Comparison of ENCODE assay signal across 25 mouse cellular contexts in the genomic region with DNA sequence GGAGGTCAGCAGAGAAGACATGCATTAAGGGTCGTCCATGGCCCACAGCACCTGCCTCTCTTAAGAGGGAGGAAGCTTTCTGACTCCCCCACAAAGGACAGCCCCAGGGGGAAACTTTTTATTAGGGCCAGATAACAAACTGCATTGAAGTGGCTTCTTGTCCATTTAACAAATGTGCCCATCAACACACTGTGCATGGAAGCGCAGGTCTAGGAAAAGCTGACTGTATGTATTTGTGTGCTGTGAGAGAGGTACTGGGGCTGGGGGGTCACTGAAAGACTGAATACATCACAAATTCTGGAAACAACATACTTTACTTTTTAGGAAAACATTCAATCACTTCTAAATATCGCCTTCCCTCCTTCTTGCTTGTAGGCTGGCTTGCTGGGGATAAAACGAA. TPM values are rescaled to one million over a fixed set of nuclear protein-coding genes. Genes with fewer than 3 reads are reported as not detected.
"Had no signal": no experiment of that assay in that cellular context is flagged by ENCODE, and none has a peak within 500 bp of the region (broad histone marks: within the 10 kb centered on the region; RNA-seq: fewer than 3 reads in every experiment).

No protein-coding gene starts in this region.

- H3K27me3 ChIP-seq: heart, embryonic 12.5 days; hindbrain, embryonic 15.5 days had no signal

- H3K36me3 ChIP-seq: heart, embryonic 12.5 days; heart, embryonic 15.5 days; hindbrain, embryonic 13.5 days; hindbrain, embryonic 15.5 days; kidney, embryonic 15.5 days; limb, embryonic 10.5 days; limb, embryonic 12.5 days; liver, embryonic 13.5 days had no signal

- H3K27ac ChIP-seq: heart, embryonic 10.5 days; heart, embryonic 15.5 days; hindbrain, embryonic 13.5 days; hindbrain, embryonic 15.5 days; hindbrain, postnatal 0 days; kidney, embryonic 15.5 days; kidney, postnatal 0 days; layer of hippocampus, adult 2 months; left cerebral cortex, adult 2 months; limb, embryonic 10.5 days; limb, embryonic 12.5 days; liver, embryonic 13.5 days had no signal

- H3K9ac ChIP-seq: forebrain, postnatal 0 days; heart, embryonic 12.5 days; heart, embryonic 15.5 days; hindbrain, embryonic 13.5 days; hindbrain, embryonic 15.5 days; kidney, embryonic 15.5 days; limb, embryonic 12.5 days; liver, embryonic 13.5 days had no signal

- DNase-seq: forebrain, postnatal 0 days; gastrocnemius, postnatal 14 days; gastrocnemius, postnatal 36 days; heart, adult 18-20 months; kidney, adult 11 months; kidney, adult 2 months; kidney, adult 9 months; kidney, postnatal 14 days; kidney, postnatal 36 days; liver; liver, embryonic 13.5 days had no signal

- H3K9me3 ChIP-seq: heart, embryonic 10.5 days; heart, embryonic 12.5 days; heart, embryonic 15.5 days; hindbrain, embryonic 13.5 days; hindbrain, embryonic 15.5 days; kidney, embryonic 15.5 days; limb, embryonic 10.5 days; limb, embryonic 12.5 days; liver, embryonic 13.5 days had no signal

- H3K4me1 ChIP-seq: hindbrain, embryonic 15.5 days had no signal

- ATAC-seq: forebrain, postnatal 0 days; intestine, embryonic 16.5 days had no signal

- H3K4me3 ChIP-seq: heart, embryonic 10.5 days; heart, embryonic 12.5 days; heart, embryonic 15.5 days; hindbrain, embryonic 13.5 days; hindbrain, embryonic 15.5 days; kidney, embryonic 15.5 days; layer of hippocampus, adult 2 months; left cerebral cortex, adult 2 months; limb, embryonic 10.5 days; limb, embryonic 12.5 days; liver, embryonic 13.5 days had no signal

- H3K4me2 ChIP-seq: heart, embryonic 12.5 days; heart, embryonic 15.5 days; hindbrain, embryonic 13.5 days; hindbrain, embryonic 15.5 days; kidney, embryonic 15.5 days; limb, embryonic 12.5 days; liver, embryonic 13.5 days had no signal

RNA-seq across cellular contexts. Expression of gene Pxdc1, which starts 9.4 kb away (rescaled TPM):
- total RNA-seq: hematopoietic stem cell, adult 5-6 weeks had no signal
